Mouse (Mus musculus): ENCODE measurements around the gene Ercc8.

Gene Ercc8

GRCm38 (mm10) chr13:108157732-108158464, 633 bp upstream of the Ercc8 start:
- no peak for DNase-seq

- no peak for DNase-seq
Measured at GRCm38 (mm10) chr13:108159241-108159575, 677 bp downstream of the Ercc8 start.

- DNase-seq: no peak
Measured at GRCm38 (mm10) chr13:108159963-108160362, 1.4 kb downstream of the Ercc8 start.

- no peak for DNase-seq
Measured at GRCm38 (mm10) chr13:108163912-108164311, 5.4 kb downstream of the Ercc8 start.

GRCm38 (mm10) chr13:108164621-108165020, 6.1 kb downstream of the Ercc8 start:
- no peak for DNase-seq

GRCm38 (mm10) chr13:108170002-108170401, 11.5 kb downstream of the Ercc8 start:
- no peak for DNase-seq

GRCm38 (mm10) chr13:108170511-108170910, 12.0 kb downstream of the Ercc8 start:
- no peak for DNase-seq

GRCm38 (mm10) chr13:108179618-108180017, 21.1 kb downstream of the Ercc8 start:
- no peak for DNase-seq

GRCm38 (mm10) chr13:108180821-108181220, 22.3 kb downstream of the Ercc8 start:
- no peak for DNase-seq

- DNase-seq: no peak
Measured at GRCm38 (mm10) chr13:108184743-108185255, 26.3 kb downstream of the Ercc8 start.

- no peak for DNase-seq
Measured at GRCm38 (mm10) chr13:108185530-108185929, 27.0 kb downstream of the Ercc8 start.

GRCm38 (mm10) chr13:108187994-108188393, 29.5 kb downstream of the Ercc8 start:
- DNase-seq: no peak

GRCm38 (mm10) chr13:108191074-108191720, 32.7 kb downstream of the Ercc8 start:
- peak; percentile 53 to 75 for DNase-seq

GRCm38 (mm10) chr13:108195474-108195873, 36.9 kb downstream of the Ercc8 start:
- DNase-seq: no peak

- DNase-seq: no peak
Measured at GRCm38 (mm10) chr13:108204857-108205256, 46.3 kb downstream of the Ercc8 start.

- no peak for DNase-seq
Measured at GRCm38 (mm10) chr13:108207447-108207846, 48.9 kb downstream of the Ercc8 start.

GRCm38 (mm10) chr13:108208090-108208489, 49.6 kb downstream of the Ercc8 start:
- DNase-seq: no peak

GRCm38 (mm10) chr13:108210960-108211359, 52.4 kb downstream of the Ercc8 start:
- no peak for DNase-seq

- DNase-seq: peak; percentile 25 to 46
Measured at GRCm38 (mm10) chr13:108212397-108213018, 54.0 kb downstream of the Ercc8 start.

- peak; percentile 90 for DNase-seq
Measured at GRCm38 (mm10) chr13:108214081-108214484, 55.6 kb downstream of the Ercc8 start, which contains the start of gene Elovl7. TSS of gene Elovl7 (plus strand) at chr13:108214404.

GRCm38 (mm10) chr13:108214485-108215107, 56.1 kb downstream of the Ercc8 start:
- DNase-seq: peak; percentile 28 to 42

- DNase-seq: peak; percentile 18 to 32
Measured at GRCm38 (mm10) chr13:108215231-108215780, 56.8 kb downstream of the Ercc8 start.

GRCm38 (mm10) chr13:108219773-108220172, 61.2 kb downstream of the Ercc8 start:
- DNase-seq: no peak

All from kidney, adult 8-10 months (tissue).